Mouse (Mus musculus) kidney, adult 18-20 months (tissue): ENCODE measurements around the gene Stk26.

Source experiments
- DNase-seq: peaks from one replicate; pipeline ENCODE4 v3.0.0; 2021

The Stk26 gene

DNA sequence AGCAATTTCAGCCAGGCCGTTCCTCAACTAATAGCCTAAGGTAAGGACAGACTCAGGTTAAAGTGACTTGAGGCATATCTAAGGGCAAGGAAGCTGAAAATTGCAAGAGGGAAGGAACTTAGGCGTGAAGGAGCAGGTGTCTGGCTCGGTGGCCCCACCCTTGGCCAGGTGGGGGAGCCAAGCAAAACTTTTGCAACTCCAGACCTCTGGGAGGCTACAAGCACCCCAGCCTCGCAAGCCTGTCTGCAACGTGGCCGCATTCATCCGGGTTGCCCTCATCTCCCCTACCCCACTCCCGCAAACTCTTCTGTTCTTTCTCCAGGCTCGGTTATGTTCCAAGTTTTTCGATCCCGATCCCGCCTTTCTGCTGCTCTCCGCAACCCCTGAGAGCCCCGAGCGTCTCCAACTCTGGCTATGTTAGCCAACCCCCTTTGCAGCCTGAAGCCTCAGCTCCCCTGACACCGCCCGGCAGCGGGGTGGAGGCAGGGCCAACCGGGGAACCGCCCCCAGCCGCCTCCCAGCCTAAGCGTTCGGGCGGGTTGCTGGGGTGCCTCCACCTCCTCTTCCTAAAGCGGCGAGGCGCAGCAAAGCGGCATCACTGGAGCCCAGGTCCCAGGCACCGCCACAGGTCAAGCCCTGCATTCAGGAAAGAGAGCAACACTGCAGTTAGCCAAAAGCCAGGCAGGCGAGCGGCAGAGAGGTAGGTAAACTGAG is at the start of gene Stk26:
Gene Stk26, plus strand, starts transcription at position 201 of the 714 bp plus-strand sequence.
- DNase-seq, result peak; percentile 53

- DNase-seq, result no peak
These were observed 47.7 kb upstream of the Stk26 start for GRCm38 (mm10) chrX:50793005-50793680.

- no peak for DNase-seq
These were observed 43.0 kb upstream of the Stk26 start for GRCm38 (mm10) chrX:50797798-50798197.

GRCm38 (mm10) chrX:50798571-50798970 is 42.3 kb upstream of the Stk26 start:
- no peak for DNase-seq

DNA sequence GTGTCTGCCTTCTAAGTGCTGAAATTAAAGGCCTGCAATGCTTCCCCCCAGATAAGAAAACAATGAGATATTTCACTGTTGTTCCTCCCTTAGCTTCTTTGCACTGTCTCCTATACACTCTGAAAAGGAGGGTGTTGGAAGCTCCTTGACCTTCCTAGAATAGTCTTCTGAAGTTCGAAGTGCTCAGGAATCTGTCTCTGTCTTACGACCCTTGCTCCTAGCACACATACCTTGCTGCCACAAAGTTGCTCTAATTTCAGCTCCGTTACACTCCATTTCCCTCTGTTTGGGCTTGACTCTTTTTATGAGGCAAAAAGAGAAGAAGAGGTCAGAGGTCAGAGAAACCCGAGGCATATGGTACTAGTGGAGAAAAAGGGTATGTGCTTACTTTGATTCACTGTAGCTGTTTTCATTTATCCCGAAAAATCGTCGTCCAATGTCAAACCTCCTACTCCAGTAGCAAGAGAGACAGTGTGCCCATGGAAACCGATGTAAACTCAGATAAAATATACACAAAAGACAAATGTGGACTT is 41.1 kb upstream of the Stk26 start:
- DNase-seq, result no peak

DNA sequence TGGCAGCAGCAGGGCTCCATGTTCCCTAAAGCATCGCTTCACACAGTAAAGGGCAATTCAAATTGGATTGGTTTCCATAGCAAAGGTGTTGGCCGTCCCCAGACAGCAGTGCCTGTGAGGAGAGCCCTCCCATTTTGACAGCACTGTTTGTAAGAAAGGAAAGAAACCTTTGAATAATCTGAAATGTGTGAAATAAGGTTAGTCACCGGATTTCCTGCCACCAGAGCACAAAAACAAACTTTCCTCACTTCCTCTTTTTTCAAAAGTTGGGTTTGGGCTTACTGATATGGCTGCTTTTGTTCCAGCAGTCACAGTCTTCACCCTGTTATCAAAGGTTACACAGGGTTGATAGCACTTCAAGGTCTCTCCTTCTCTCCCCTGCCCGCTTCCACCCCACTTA is 35.2 kb upstream of the Stk26 start:
- no peak for DNase-seq

DNA sequence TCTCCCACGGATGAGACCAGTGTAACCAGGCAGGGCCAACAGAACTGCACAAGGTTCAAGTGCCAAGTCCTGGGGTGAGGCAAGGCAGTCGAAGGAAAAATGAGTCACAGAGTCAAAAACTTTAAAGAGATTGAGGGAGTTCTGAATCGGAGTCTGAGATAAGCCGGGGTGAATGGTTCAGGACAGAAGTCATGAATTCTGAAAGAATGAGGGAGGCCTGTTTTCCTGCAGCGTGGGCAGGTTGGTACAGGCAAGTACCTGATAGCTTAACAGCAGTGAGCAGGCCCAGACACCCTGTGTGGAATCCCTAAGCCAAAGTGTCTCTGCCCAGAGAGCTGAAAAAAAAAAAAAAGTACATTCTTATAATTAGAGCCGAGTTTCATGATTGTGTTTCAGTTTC is 17.0 kb upstream of the Stk26 start:
- no peak for DNase-seq

DNA sequence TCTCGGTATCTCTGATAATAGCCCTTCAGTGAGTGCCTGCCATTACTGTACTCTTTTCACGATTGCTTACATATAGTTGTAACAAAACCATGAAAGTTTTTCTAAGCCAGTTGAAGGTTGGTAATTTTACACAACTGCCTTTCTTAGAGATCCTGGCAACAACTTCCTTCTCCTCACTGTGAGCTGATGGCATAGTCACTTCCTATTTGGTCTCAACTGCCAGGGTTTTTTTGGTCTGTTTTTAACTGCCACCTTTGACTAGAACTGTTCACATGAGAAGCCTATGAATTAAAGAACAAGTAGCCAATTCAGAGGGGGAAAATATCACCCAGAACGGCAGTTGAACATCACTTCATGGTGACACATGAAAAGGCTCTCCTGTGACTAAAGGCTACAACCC is 5.3 kb upstream of the Stk26 start:
- no peak for DNase-seq

DNA sequence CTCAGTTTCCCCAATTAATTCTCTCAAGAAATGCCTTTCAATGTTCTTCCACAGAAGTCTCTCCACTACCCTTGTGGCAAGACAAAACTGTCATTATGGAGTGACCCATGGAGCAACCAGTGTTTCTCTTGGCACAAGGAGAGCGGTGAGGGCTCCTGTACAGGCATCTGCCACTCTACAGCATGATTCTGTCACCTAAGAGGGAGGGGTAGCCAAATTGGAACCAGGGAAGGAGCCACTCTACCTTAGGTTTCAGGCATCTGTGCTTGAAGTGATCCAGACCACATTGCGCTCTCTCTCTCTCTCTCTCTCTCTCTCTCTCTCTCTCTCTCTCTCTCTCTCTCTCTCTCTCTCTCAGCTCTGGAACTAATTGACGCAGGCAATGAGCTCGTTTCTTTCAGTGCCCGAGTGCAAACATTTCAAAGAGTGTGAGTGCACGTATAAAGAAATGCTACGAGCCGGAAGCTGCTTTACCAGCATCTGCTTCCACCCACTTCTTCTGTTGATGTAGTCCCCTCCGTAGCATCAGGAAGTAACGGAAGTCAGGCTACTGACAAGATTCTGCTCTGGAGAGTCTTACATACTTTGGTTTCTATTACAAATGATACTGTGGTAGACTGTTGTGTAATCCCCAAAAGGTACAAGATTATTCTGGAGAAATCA is 4.7 kb upstream of the Stk26 start:
- no peak for DNase-seq

DNA sequence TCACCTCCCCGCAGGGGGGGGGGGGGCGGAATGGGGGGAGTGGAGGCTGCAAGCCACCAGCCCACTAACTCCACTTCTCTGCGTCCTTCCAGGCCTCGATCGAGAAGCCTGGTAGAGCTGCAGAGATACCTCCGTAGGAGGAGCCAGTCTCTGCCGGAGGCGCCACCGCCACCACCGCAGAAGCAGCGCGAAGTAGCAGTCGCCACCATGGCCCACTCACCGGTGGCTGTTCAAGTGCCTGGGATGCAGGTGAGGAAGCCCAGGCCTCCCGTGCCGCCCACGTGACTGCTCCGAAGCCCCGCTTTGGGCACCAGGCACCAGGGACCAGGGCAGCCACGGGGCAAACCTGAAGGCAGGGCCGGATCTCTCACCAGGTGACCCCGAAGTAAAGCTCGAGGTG is 740 bp downstream of the Stk26 start:
- DNase-seq, result peak; percentile 12

GRCm38 (mm10) chrX:50842046-50842445 is 1.2 kb downstream of the Stk26 start:
- DNase-seq, result no peak

- no peak for DNase-seq
These were observed 9.8 kb downstream of the Stk26 start for GRCm38 (mm10) chrX:50850428-50851184.

GRCm38 (mm10) chrX:50863771-50864170 is 22.9 kb downstream of the Stk26 start:
- no peak for DNase-seq

DNA sequence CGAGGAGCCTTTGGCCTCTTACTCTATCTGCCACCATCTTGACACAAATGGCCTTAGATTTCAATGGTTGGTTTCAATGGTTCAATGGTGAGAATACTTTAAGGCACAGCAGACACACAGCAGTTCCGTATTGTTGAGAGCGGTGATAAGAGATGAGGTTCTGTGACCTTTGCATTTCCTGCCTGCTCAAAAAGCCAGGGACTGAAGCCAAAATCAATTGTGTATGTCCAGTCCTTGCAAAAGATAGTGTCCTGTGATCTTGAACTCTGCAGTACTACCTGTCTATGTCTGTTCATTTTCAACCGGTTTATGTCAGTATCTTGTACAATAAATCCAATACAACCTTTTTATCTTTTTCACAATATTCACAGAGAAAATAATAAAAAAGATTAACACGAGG is 23.9 kb downstream of the Stk26 start:
- no peak for DNase-seq

GRCm38 (mm10) chrX:50874246-50875002 is 33.6 kb downstream of the Stk26 start:
- DNase-seq, result no peak

DNA sequence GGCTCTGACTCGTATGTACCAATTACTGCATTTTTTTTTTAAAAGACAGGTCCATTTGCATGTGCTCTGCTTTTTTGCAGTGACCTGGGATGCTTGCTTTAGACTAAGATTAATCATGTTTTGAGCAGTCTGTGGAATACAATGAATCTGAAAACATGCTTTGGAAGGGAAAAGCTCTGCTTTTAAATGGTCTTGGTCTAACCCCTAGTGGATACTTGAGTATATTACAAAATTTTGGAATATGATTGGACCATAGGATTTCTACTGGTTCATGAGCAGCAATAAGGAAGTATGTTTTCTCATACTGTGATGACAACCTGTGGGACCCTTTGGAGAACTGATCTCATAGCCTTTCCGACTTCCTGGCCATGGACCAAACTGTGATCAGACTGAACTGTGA is 47.2 kb downstream of the Stk26 start:
- no peak for DNase-seq

DNA sequence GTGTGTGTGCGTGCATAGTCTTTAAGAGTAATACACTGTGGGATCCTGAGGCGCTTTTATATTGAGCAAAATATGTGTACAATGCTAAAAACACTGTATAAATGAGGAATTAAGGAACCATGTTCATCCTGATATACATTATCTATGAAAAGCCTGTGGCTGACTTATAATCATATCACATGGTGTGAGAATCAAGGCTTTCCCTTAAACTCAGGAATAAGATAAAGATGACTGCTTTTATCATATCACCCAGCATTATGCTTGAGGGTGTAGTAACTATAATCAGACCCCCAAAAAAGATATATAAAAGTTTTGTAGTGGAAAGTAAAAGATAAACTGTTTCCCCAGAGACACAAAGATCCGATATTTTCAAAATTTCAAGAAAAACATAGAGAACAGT is 62.6 kb downstream of the Stk26 start:
- DNase-seq, result no peak

DNA sequence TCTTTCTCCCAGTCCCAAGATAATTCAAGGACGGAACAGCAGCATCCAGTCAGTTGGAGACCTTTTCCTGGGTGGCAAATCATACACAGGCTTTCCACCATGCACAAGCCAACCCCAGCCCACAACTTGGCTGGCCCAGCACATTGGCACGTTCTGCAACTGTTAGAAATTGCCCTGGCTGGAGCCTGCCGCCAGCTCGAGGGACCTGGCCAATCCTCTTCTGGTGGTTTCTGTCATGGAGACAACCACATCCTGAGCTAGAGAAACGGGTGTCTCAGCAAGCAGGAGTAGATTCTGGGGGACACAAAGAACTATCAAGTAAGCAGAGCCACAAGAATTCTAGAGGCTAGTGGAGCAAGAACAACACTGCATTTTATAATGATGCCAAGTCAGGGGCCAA is 69.1 kb downstream of the Stk26 start:
- DNase-seq, result no peak

DNA sequence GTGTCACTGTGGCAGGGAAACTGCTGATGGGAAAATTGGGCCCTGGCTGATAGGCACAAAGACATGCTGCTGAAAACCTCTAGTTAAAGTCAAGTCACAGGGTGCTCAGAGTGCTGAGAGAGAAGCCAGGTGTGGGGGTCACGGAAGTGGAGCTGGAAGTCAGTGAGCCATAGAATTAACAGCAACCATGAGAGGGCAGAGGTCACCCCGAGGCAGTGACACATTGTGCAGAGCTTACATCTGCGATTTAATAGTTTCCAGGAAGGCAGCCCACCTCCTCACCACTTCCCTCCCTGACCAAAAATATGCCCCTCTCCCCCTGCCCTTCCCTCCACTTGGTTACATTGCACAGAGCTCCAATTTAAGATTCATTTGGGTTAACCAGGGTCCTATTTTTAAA is 76.5 kb downstream of the Stk26 start:
- no peak for DNase-seq

GRCm38 (mm10) chrX:50918754-50919153 is 77.9 kb downstream of the Stk26 start:
- DNase-seq, result no peak

GRCm38 (mm10) chrX:50924629-50925364 is 84.0 kb downstream of the Stk26 start:
- DNase-seq, result peak; percentile 7
